Mouse (Mus musculus): ENCODE data around the gene Jmjd7. TPM values are rescaled to one million over a fixed set of nuclear protein-coding genes. Genes with fewer than 3 reads are reported as not detected.

Gene Jmjd7
- total and polyA plus RNA-seq, 3 experiments, result 8.4 to 15.0 (median 14.6) TPM

DNA sequence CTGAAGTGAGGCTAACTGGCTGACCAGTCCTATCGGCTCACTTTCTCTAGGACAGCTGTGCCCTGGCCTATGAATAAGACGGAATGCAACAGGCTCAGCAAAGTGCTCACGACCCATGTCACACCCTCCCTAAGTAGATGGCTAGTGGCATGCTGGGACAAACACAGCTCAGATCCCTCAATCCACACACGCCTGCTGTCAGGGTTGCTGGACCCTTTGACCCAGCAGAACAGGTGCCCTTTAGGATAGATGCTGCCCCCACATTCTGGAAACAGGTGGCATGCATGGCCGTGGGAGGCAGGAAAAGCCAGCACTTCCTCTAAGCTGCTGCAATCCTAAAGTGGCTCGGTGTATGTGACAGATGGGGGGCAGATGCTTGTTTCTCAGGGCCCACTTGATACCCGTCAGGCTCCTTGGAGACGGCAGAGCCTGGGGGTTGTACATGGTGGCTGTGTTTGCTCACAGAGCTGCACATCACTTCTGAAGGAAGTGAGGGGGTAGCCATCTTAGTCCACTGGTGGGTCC, 42.2 kb downstream of the Jmjd7 start:
- Histone ChIP-seq H3K27ac (ENCODE audit: insufficient read depth, low read depth) (no peak overlapping the region), H3K9ac (ENCODE audit: insufficient read depth, low read depth) (no peak overlapping the region), H3K4me2 (ENCODE audit: insufficient read depth, low read depth, poor library complexity, severe bottlenecking) (no peak overlapping the region), H3K36me3 (replicated peaks in 1 of 2; ENCODE audit: control insufficient read depth in 1 of 2, insufficient read depth in 1 of 2, low read length in 1 of 2) (no peaks in the 10 kb centered on the region), H3K4me3 (replicated peaks in 1 of 3; ENCODE audit: low read depth in 2 of 3, low read length in 2 of 3, poor library complexity in 1 of 3) (no peak overlapping the region), H3K4me1 (ENCODE audit: control insufficient read depth in 1 of 2, insufficient read depth in 2 of 2) (no peaks in the 10 kb centered on the region; a peak in 1 of 4 replicates), H3K79me2 (replicated peaks; ENCODE audit: control insufficient read depth, extremely low read depth, insufficient read depth, poor library complexity, severe bottlenecking) (no peaks in the 10 kb centered on the region), H3K27me3 (replicated peaks) (peaks cover 48% of the 10 kb centered on the region), H3K9me3 (replicated peaks; ENCODE audit: low read length) (no peaks in the 10 kb centered on the region)
- dilution Hi-C loops (cut with MboI; ENCODE audit: extremely low pct_ligation_motif_present, extremely low pct_unique_long_range_greater_than_20kb, low sequenced_read_pairs), result no loop called here
- TF ChIP-seq CTCF (conservative IDR thresholded peaks at IDR 0.05 in 1 of 2, IDR thresholded peaks at IDR 0.05 in 1 of 2; ENCODE audit: low read depth in 2 of 2, low read length in 2 of 2) (no peak), ELF1 (IDR thresholded peaks at IDR 0.05; ENCODE audit: low read depth, low read length) (no peak), MEF2A (IDR thresholded peaks at IDR 0.05; ENCODE audit: borderline replicate concordance, low read depth, low read length) (no peak), MYC (IDR thresholded peaks at IDR 0.05; ENCODE audit: low read depth, low read length) (no peak), POLR2AphosphoS2 (IDR thresholded peaks at IDR 0.05; ENCODE audit: low read depth, low read length) (no peak), TBP (conservative IDR thresholded peaks at IDR 0.05; ENCODE audit: low read depth, low read length) (no peak), E2F4 (IDR thresholded peaks at IDR 0.05; ENCODE audit: insufficient replicate concordance, low read depth, low read length) (no peak), HCFC1 (IDR thresholded peaks at IDR 0.05; ENCODE audit: low read depth, low read length) (no peak), MAZ (IDR thresholded peaks at IDR 0.05; ENCODE audit: low read depth, low read length) (no peak), NELFE (IDR thresholded peaks at IDR 0.05; ENCODE audit: low read depth, low read length) (no peak), BHLHE40 (IDR thresholded peaks at IDR 0.05; ENCODE audit: low read depth, low read length) (no peak), IRF4 (IDR thresholded peaks at IDR 0.05; ENCODE audit: low read depth, low read length) (no peak), TCF12 (IDR thresholded peaks at IDR 0.05; ENCODE audit: low read depth, low read length) (no peak), CHD2 (IDR thresholded peaks at IDR 0.05; ENCODE audit: low read length) (no peak), ZNF384 (IDR thresholded peaks at IDR 0.05; ENCODE audit: low read depth, low read length) (no peak), MXI1 (IDR thresholded peaks at IDR 0.05; ENCODE audit: low read depth, low read length) (no peak), SIN3A (IDR thresholded peaks at IDR 0.05; ENCODE audit: low read length) (no peak), KAT2A (IDR thresholded peaks at IDR 0.05; ENCODE audit: insufficient replicate concordance, low read length) (no peak)
- no peak for DNase-seq (ENCODE audit: extremely low read depth)
- in situ Hi-C loops (cut with MboI; ENCODE audit: low pct_ligation_motif_present, low pct_unique_long_range_greater_than_20kb, low sequenced_read_pairs), result no loop called here

DNA sequence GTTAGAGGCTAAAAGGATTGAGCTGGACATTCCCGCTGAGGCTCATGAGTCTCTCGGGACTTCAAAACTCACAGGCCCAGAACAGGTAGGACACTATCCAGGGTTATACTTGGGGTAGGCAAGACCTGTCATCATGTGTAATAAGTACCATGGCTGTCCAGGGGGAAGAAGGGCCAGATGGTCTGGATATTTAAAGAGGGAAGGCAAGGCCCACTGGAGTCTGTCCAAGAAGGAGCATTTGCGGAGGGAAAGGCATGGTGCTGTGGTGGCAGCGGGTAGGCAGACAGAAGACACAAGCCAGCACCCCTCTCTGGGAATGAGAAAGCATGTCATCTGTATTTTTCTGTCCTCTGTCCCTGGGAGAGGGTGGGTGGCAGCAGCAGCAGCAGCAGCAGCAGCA, 46.8 kb downstream of the Jmjd7 start:
- Histone ChIP-seq H3K36me3 (replicated peaks in 1 of 2; ENCODE audit: control insufficient read depth in 1 of 2, insufficient read depth in 1 of 2, low read length in 1 of 2) (no peaks in the 10 kb centered on the region), H3K9me3 (replicated peaks; ENCODE audit: low read length) (no peaks in the 10 kb centered on the region), H3K79me2 (replicated peaks; ENCODE audit: control insufficient read depth, extremely low read depth, insufficient read depth, poor library complexity, severe bottlenecking) (no peaks in the 10 kb centered on the region), H3K4me1 (ENCODE audit: control insufficient read depth in 1 of 2, insufficient read depth in 2 of 2) (no peaks in the 10 kb centered on the region; a peak in 1 of 4 replicates), H3K4me3 (replicated peaks in 1 of 3; ENCODE audit: low read depth in 2 of 3, low read length in 2 of 3, poor library complexity in 1 of 3) (no peak overlapping the region), H3K27ac (ENCODE audit: insufficient read depth, low read depth) (no peak overlapping the region), H3K4me2 (ENCODE audit: insufficient read depth, low read depth, poor library complexity, severe bottlenecking) (no peak overlapping the region), H3K27me3 (replicated peaks) (peaks cover 38% of the 10 kb centered on the region), H3K9ac (ENCODE audit: insufficient read depth, low read depth) (no peak overlapping the region)
- dilution Hi-C loops (cut with MboI; ENCODE audit: extremely low pct_ligation_motif_present, extremely low pct_unique_long_range_greater_than_20kb, low sequenced_read_pairs) (no loop called here), in situ Hi-C loops (cut with MboI; ENCODE audit: low pct_ligation_motif_present, low pct_unique_long_range_greater_than_20kb, low sequenced_read_pairs) (no loop called here)
- TF ChIP-seq PAX5 (IDR thresholded peaks at IDR 0.05; ENCODE audit: low read length), result no peak
- TF ChIP-seq SIN3A (IDR thresholded peaks at IDR 0.05; ENCODE audit: low read length), result no peak
- TF ChIP-seq HCFC1 (IDR thresholded peaks at IDR 0.05; ENCODE audit: low read depth, low read length), result no peak
- DNase-seq (ENCODE audit: extremely low read depth), result no peak
